Mouse (Mus musculus): ENCODE results near the gene Cyld. TPM values are rescaled to one million over a fixed set of nuclear protein-coding genes. Genes with fewer than 3 reads are reported as not detected.

The Cyld gene
- polyA plus RNA-seq, 1 experiment from 2014 or later = 18.9 TPM

- no peaks in the 10 kb centered on the region for H3K36me3 ChIP-seq
- H3K4me2 ChIP-seq (replicated peaks) = no peak overlapping the region
- no peaks in the 10 kb centered on the region for H3K9me3 ChIP-seq
- H3K4me3 ChIP-seq (replicated peaks) = no peak overlapping the region
- no peak overlapping the region for H3K9ac ChIP-seq (replicated peaks)
- 86% methylated on average over 5 of the region's 5 CpGs for WGBS
- peaks cover 24% of the 10 kb centered on the region for H3K4me1 ChIP-seq (replicated peaks)
- no peak overlapping the region for H3K27ac ChIP-seq
- no peak for ATAC-seq
- no peaks in the 10 kb centered on the region for H3K27me3 ChIP-seq
Observed at GRCm38 (mm10) chr8:88795896-88796295, 99.1 kb downstream of the Cyld start.

- WGBS = 92% methylated on average over 9 of the region's 9 CpGs
- no peaks in the 10 kb centered on the region for H3K36me3 ChIP-seq
- H3K27ac ChIP-seq = no peak overlapping the region
- ATAC-seq = no peak
- H3K4me2 ChIP-seq (replicated peaks) = no peak overlapping the region
- peaks cover 24% of the 10 kb centered on the region for H3K4me1 ChIP-seq (replicated peaks)
- H3K27me3 ChIP-seq = no peaks in the 10 kb centered on the region
- H3K4me3 ChIP-seq (replicated peaks) = no peak overlapping the region
- H3K9ac ChIP-seq (replicated peaks) = no peak overlapping the region
- no peaks in the 10 kb centered on the region for H3K9me3 ChIP-seq
Observed at GRCm38 (mm10) chr8:88796651-88797050, 99.8 kb downstream of the Cyld start.

Other genes starting within 250 kb of the Cyld start
- gene Nkd1, start 175.7 kb upstream of the Cyld start, polyA plus RNA-seq (2015; fragmentation: Nextera tagmentation; extraction: Ambion mirVana) = 68.4 and 79.8 TPM in 2 replicates
- gene Snx20, start 60.9 kb upstream of the Cyld start, polyA plus RNA-seq (2015; fragmentation: Nextera tagmentation; extraction: Ambion mirVana) = 0.90 and 1.1 TPM in 2 replicates
- 0.06 and 0.08 TPM in 2 replicates for gene Nod2, start 49.7 kb upstream of the Cyld start, polyA plus RNA-seq (2015; fragmentation: Nextera tagmentation; extraction: Ambion mirVana)